Mouse (Mus musculus) forebrain, embryonic 16.5 days (tissue): Measurements from ENCODE around the gene Sqor. TPM values are rescaled to one million over a fixed set of nuclear protein-coding genes. Genes with fewer than 3 reads are reported as not detected.

ENCODE experiments used
- ATAC-seq: fragments of 200-750 bp; cut with Nextera tagmentation; 2 replicates; pipeline ENCODE4 v1.8.0; 2017; ENCODE audit warnings: mild to moderate bottlenecking, moderate library complexity
- H3K27ac ChIP-seq: fragments of 300-500 bp; sonication (generic); 2 replicates; pipeline ENCODE4 v1.5.1; 2014; ENCODE audit warnings: low read length, control low read depth
- H3K27me3 ChIP-seq: fragments of 300-500 bp; sonication (generic); replicated peaks from 2 replicates; pipeline ENCODE4 v1.6.1; 2014; ENCODE audit warnings: low read length; ENCODE audit not compliant: control insufficient read depth, insufficient read depth
- H3K36me3 ChIP-seq: fragments of 300-500 bp; sonication (generic); 2 replicates; pipeline ENCODE4 v1.6.1; 2014; ENCODE audit not compliant: control insufficient read depth, insufficient read depth
- H3K4me1 ChIP-seq: fragments of 300-500 bp; sonication (generic); replicated peaks from 2 replicates; pipeline ENCODE4 v1.6.1; 2014; ENCODE audit warnings: low read length; ENCODE audit not compliant: control insufficient read depth, insufficient read depth
- H3K4me2 ChIP-seq: fragments of 300-500 bp; sonication (generic); 2 replicates; pipeline ENCODE4 v1.6.1; 2014; ENCODE audit warnings: mild to moderate bottlenecking, low read length, control low read depth
- H3K4me3 ChIP-seq: fragments of 300-500 bp; sonication (generic); replicated peaks from 2 replicates; pipeline ENCODE4 v1.5.1; 2014; ENCODE audit warnings: mild to moderate bottlenecking, low read length, control low read depth
- H3K9ac ChIP-seq: fragments of 300-500 bp; sonication (generic); replicated peaks from 2 replicates; pipeline ENCODE4 v1.6.1; 2014; ENCODE audit warnings: low read depth, low read length, control low read depth
- H3K9me3 ChIP-seq: fragments of 300-500 bp; sonication (generic); 2 replicates; pipeline ENCODE4 v1.6.1; 2016; ENCODE audit warnings: low read length; ENCODE audit not compliant: control insufficient read depth
- WGBS: fragments of 180-500 bp; shearing (Covaris S2); extraction: QIAGEN DNeasy Blood & Tissue Kit; methylation state at CpG from one replicate; pipeline ENCODE4 v1.1.7; 2014; 5-methylcytosine and 5-hydroxymethylcytosine counted together
- polyA plus RNA-seq: library from polyadenylated mRNA; unstranded; fragments of >200 nt; fragmentation: Nextera tagmentation; extraction: Ambion mirVana; gene quantifications from 2 replicates; pipeline ENCODE4 v1.2.1, GENCODE M21; 2015

Gene Sqor
- polyA plus RNA-seq: 2.1 and 3.8 TPM in 2 replicates

GRCm38 (mm10) chr2:122765071-122765793, at the start of gene Sqor:
Gene Sqor, plus strand, starts transcription at chr2:122765237.
- Histone ChIP-seq H3K9me3 (no peaks in the 10 kb centered on the region), H3K27ac (no peak within 1 kb of the TSS), H3K9ac (peak within 1 kb of the TSS; percentile 41), H3K4me1 (peaks cover 6% of the 10 kb centered on the region), H3K4me3 (peak within 1 kb of the TSS; percentile 38), H3K4me2 (peak within 1 kb of the TSS; percentile 60), H3K36me3 (no peaks in the 10 kb centered on the region), H3K27me3 (peaks cover 11% of the 10 kb centered on the region)
- under 1% methylated on average over 46 of the region's 46 CpGs for WGBS
- ATAC-seq: peak; percentile 45; the same call in 1 of the 2 replicates

- Histone ChIP-seq H3K9me3 (no peaks in the 10 kb centered on the region), H3K9ac (no peak overlapping the region), H3K27me3 (0 out of 2 replicates have a peak, but pooled peaks cover 2% of the 10 kb centered on the region), H3K27ac (no peak overlapping the region), H3K4me2 (no peak overlapping the region), H3K4me3 (no peak overlapping the region), H3K4me1 (no peaks in the 10 kb centered on the region), H3K36me3 (no peaks in the 10 kb centered on the region)
- ATAC-seq: no peak
- WGBS: 84% methylated on average over 3 of the region's 3 CpGs
Measured at GRCm38 (mm10) chr2:122716301-122716842, 48.7 kb upstream of the Sqor start.

- Histone ChIP-seq H3K9me3 (no peaks in the 10 kb centered on the region), H3K4me1 (no peaks in the 10 kb centered on the region), H3K9ac (no peak overlapping the region), H3K36me3 (no peaks in the 10 kb centered on the region), H3K4me3 (no peak overlapping the region), H3K27me3 (0 out of 2 replicates have a peak, but pooled peaks cover 2% of the 10 kb centered on the region), H3K4me2 (no peak overlapping the region), H3K27ac (no peak overlapping the region)
- WGBS: 56% methylated on average over 1 of the region's 1 CpGs
- ATAC-seq: no peak
Measured at GRCm38 (mm10) chr2:122719232-122719631, 45.8 kb upstream of the Sqor start.

- no peak for ATAC-seq
- Histone ChIP-seq H3K9ac (no peak overlapping the region), H3K4me3 (no peak overlapping the region), H3K4me2 (no peak overlapping the region), H3K36me3 (no peaks in the 10 kb centered on the region), H3K4me1 (no peaks in the 10 kb centered on the region), H3K27ac (no peak overlapping the region), H3K27me3 (0 out of 2 replicates have a peak, but pooled peaks cover 2% of the 10 kb centered on the region), H3K9me3 (no peaks in the 10 kb centered on the region)
- 70% methylated on average over 3 of the region's 3 CpGs for WGBS
Measured at GRCm38 (mm10) chr2:122720564-122720963, 44.5 kb upstream of the Sqor start.

GRCm38 (mm10) chr2:122725604-122726003, 39.4 kb upstream of the Sqor start:
- no peaks in the 10 kb centered on the region for H3K9me3 ChIP-seq
- no peak for ATAC-seq
- no peak overlapping the region for H3K27ac ChIP-seq
- H3K4me3 ChIP-seq: no peak overlapping the region
- H3K4me2 ChIP-seq: no peak overlapping the region
- 56% methylated on average over 10 of the region's 10 CpGs for WGBS
- H3K27me3 ChIP-seq: 0 out of 2 replicates have a peak, but pooled peaks cover 2% of the 10 kb centered on the region
- H3K4me1 ChIP-seq: no peaks in the 10 kb centered on the region
- H3K9ac ChIP-seq: no peak overlapping the region
- no peaks in the 10 kb centered on the region for H3K36me3 ChIP-seq

- H3K4me3 ChIP-seq: no peak overlapping the region
Measured at GRCm38 (mm10) chr2:122731456-122731855, 33.6 kb upstream of the Sqor start.

GRCm38 (mm10) chr2:122737894-122738830, 26.9 kb upstream of the Sqor start, which contains the start of gene Bloc1s6:
Gene Bloc1s6, plus strand, starts transcription at chr2:122738503.
- no peaks in the 10 kb centered on the region for H3K9me3 ChIP-seq
- peak within 1 kb of the TSS; percentile 95 for H3K27ac ChIP-seq
- H3K4me2 ChIP-seq: peak within 1 kb of the TSS; percentile 88
- H3K4me1 ChIP-seq: peaks cover 13% of the 10 kb centered on the region
- WGBS: under 1% methylated on average over 56 of the region's 59 CpGs
- peaks cover 6% of the 10 kb centered on the region; the same call in 1 of the 2 replicates for H3K27me3 ChIP-seq
- peak within 1 kb of the TSS; percentile 98 for H3K9ac ChIP-seq
- peak; percentile 96 for ATAC-seq
- peak within 1 kb of the TSS; percentile 98 for H3K4me3 ChIP-seq
- H3K36me3 ChIP-seq: 0 out of 2 replicates have a peak, but pooled peaks cover 3% of the 10 kb centered on the region

More at GRCm38 (mm10) chr2:122731456-122731855, 33.6 kb upstream of the Sqor start:
- Histone ChIP-seq H3K4me1 (no peaks in the 10 kb centered on the region), H3K9me3 (no peaks in the 10 kb centered on the region), H3K27me3 (peaks cover 6% of the 10 kb centered on the region; the same call in 1 of the 2 replicates), H3K36me3 (no peaks in the 10 kb centered on the region), H3K4me2 (no peak overlapping the region), H3K27ac (no peak overlapping the region), H3K9ac (no peak overlapping the region)
- ATAC-seq: no peak
- 62% methylated on average over 2 of the region's 2 CpGs for WGBS

- peak overlapping the region; percentile 95 for H3K27ac ChIP-seq
Measured at GRCm38 (mm10) chr2:122739023-122739422, 26.0 kb upstream of the Sqor start.

More at GRCm38 (mm10) chr2:122739023-122739422, 26.0 kb upstream of the Sqor start:
- Histone ChIP-seq H3K4me3 (peak overlapping the region; percentile 98), H3K27me3 (peaks cover 6% of the 10 kb centered on the region; the same call in 1 of the 2 replicates), H3K4me1 (peaks cover 13% of the 10 kb centered on the region), H3K9me3 (no peaks in the 10 kb centered on the region), H3K4me2 (peak overlapping the region; percentile 88), H3K36me3 (0 out of 2 replicates have a peak, but pooled peaks cover 5% of the 10 kb centered on the region), H3K9ac (peak overlapping the region; percentile 98)
- ATAC-seq: no peak
- 29% methylated on average over 7 of the region's 7 CpGs for WGBS
